Mouse (Mus musculus) megakaryocyte, embryonic 14.5 days (primary cell): ENCODE measurements around the gene Man1b1. TPM values are rescaled to one million over a fixed set of nuclear protein-coding genes. Genes with fewer than 3 reads are reported as not detected.
A peak's percentile ranks its signal among the peaks of the same experiment; 100 is the strongest.

Source experiments
- H3K27me3 ChIP-seq: replicated peaks from 2 replicates; pipeline ENCODE3; 2012; ENCODE audit warnings: inconsistent platforms
- H3K36me3 ChIP-seq: replicated peaks from 2 replicates; pipeline ENCODE3; 2012; ENCODE audit warnings: low read length, inconsistent platforms, mixed read lengths
- H3K4me1 ChIP-seq: 2 replicates; pipeline ENCODE4 v1.6.1; 2012; ENCODE audit warnings: inconsistent platforms
- H3K4me3 ChIP-seq: replicated peaks from 2 replicates; pipeline ENCODE3; 2012; ENCODE audit warnings: moderate library complexity, mild to moderate bottlenecking, inconsistent platforms
- H3K9me3 ChIP-seq: 2 replicates; pipeline ENCODE4 v1.6.1; 2012; ENCODE audit warnings: inconsistent platforms
- FLI1 ChIP-seq: IDR thresholded peaks from 2 replicates; pipeline ENCODE4 v1.6.1; 2012; ENCODE audit warnings: low read length, inconsistent platforms, mixed read lengths
- GATA1 ChIP-seq: IDR thresholded peaks from 3 replicates; pipeline ENCODE4 v1.6.1; 2012; ENCODE audit warnings: mixed read lengths, low read length, inconsistent platforms, borderline replicate concordance
- polyA plus RNA-seq: library from polyadenylated mRNA; stranded (reverse); fragments of >175 nt; gene quantifications from 2 replicates; pipeline ENCODE4 v1.2.3, GENCODE M21; 2012; ENCODE audit warnings: low replicate concordance; ENCODE audit not compliant: insufficient read depth

Man1b1 gene
- 4.4 and 13.9 TPM in 2 replicates for polyA plus RNA-seq

GRCm38 (mm10) chr2:25332286-25333160, at the start of gene Man1b1:
TSS of gene Man1b1 (plus strand) at chr2:25332338.
- no peaks in the 10 kb centered on the region for H3K27me3 ChIP-seq
- H3K4me1 ChIP-seq: peaks cover 41% of the 10 kb centered on the region
- TF ChIP-seq GATA1: peak; percentile 87
- TF ChIP-seq FLI1: no peak
- peaks cover 40% of the 10 kb centered on the region for H3K36me3 ChIP-seq
- peak within 1 kb of the TSS; percentile 97 for H3K4me3 ChIP-seq
- H3K9me3 ChIP-seq: no peaks in the 10 kb centered on the region

- TF ChIP-seq GATA1: no peak
- TF ChIP-seq FLI1: no peak
- Histone ChIP-seq H3K4me3 (no peak overlapping the region), H3K27me3 (peaks cover 40% of the 10 kb centered on the region), H3K36me3 (peaks cover 59% of the 10 kb centered on the region), H3K9me3 (no peaks in the 10 kb centered on the region), H3K4me1 (peaks cover 25% of the 10 kb centered on the region)
Observed at GRCm38 (mm10) chr2:25285551-25285950, 46.6 kb upstream of the Man1b1 start.

DNA sequence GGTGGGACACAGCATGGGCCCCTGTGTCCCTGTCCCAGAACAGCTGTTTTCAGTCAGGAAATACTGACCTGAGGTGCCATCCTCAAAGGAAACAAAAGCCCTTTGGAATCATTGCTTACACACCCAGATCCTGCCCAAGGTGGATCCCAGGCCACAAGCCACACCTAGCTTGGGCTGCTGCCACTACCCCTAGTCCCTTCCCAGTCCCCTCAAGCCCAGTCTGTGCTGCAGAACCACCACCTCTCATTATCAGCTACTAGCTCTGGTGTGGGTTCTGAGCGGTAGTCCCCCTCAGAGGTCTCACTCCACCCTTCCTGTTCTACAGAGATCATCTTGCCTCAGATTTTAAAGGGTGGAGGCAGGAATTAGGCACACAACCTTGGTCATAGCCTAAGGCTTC, 45.8 kb upstream of the Man1b1 start:
- Histone ChIP-seq H3K36me3 (peaks cover 52% of the 10 kb centered on the region), H3K4me1 (peaks cover 33% of the 10 kb centered on the region), H3K9me3 (no peaks in the 10 kb centered on the region), H3K27me3 (peaks cover 48% of the 10 kb centered on the region), H3K4me3 (no peak overlapping the region)
- TF ChIP-seq GATA1: no peak

GRCm38 (mm10) chr2:25286837-25287636, 45.1 kb upstream of the Man1b1 start:
- peaks cover 39% of the 10 kb centered on the region for H3K4me1 ChIP-seq
- TF ChIP-seq GATA1 (no peak), FLI1 (no peak)
- H3K36me3 ChIP-seq: peaks cover 47% of the 10 kb centered on the region
- H3K27me3 ChIP-seq: peaks cover 55% of the 10 kb centered on the region
- no peak overlapping the region for H3K4me3 ChIP-seq
- H3K9me3 ChIP-seq: no peaks in the 10 kb centered on the region

GRCm38 (mm10) chr2:25287927-25288649, 44.0 kb upstream of the Man1b1 start, which contains the start of gene Tmem210:
TSS of gene Tmem210 (plus strand) at chr2:25288145.
- Histone ChIP-seq H3K4me3 (no peak within 1 kb of the TSS), H3K36me3 (peaks cover 36% of the 10 kb centered on the region), H3K4me1 (peaks cover 46% of the 10 kb centered on the region), H3K9me3 (no peaks in the 10 kb centered on the region), H3K27me3 (peaks cover 66% of the 10 kb centered on the region)
- TF ChIP-seq FLI1 (no peak), GATA1 (no peak)

- Histone ChIP-seq H3K9me3 (no peaks in the 10 kb centered on the region), H3K27me3 (peaks cover 73% of the 10 kb centered on the region), H3K36me3 (peaks cover 29% of the 10 kb centered on the region), H3K4me1 (peaks cover 46% of the 10 kb centered on the region), H3K4me3 (no peak overlapping the region)
- TF ChIP-seq FLI1 (no peak), GATA1 (no peak)
Observed at GRCm38 (mm10) chr2:25288734-25289345, 43.3 kb upstream of the Man1b1 start.

DNA sequence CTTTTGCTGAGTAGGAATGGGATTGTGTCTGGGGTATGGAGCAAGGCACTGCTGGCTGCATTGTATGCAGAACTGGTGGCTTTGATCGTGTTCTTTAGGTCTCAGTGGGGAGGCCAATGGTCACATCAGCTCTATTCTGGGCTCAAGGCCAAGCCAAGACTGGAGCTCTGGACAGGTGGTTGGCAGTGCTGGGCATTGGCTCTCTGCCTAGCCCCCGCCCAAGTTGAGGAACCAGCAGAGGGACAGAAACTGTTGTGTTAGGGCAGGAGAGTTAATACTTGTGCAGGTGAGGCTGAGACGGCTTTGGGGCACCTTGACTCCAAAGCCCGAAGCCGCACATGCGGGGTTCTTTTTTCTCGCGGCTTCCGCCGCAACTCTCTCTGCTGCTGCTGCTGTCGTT, 42.5 kb upstream of the Man1b1 start, which contains the start of gene Lrrc26:
Gene Lrrc26, plus strand, starts transcription at position 265 of the 400 bp plus-strand sequence.
- Histone ChIP-seq H3K4me1 (peaks cover 46% of the 10 kb centered on the region), H3K36me3 (peaks cover 21% of the 10 kb centered on the region), H3K9me3 (no peaks in the 10 kb centered on the region), H3K4me3 (peak within 1 kb of the TSS; percentile 59), H3K27me3 (peaks cover 81% of the 10 kb centered on the region)
- no peak for TF ChIP-seq GATA1
- no peak for TF ChIP-seq FLI1

- Histone ChIP-seq H3K4me3 (peak overlapping the region; percentile 59), H3K27me3 (peaks cover 87% of the 10 kb centered on the region), H3K36me3 (peaks cover 15% of the 10 kb centered on the region), H3K4me1 (peaks cover 46% of the 10 kb centered on the region), H3K9me3 (no peaks in the 10 kb centered on the region)
- no peak for TF ChIP-seq FLI1
- TF ChIP-seq GATA1: no peak
Observed at GRCm38 (mm10) chr2:25290101-25290815, 41.9 kb upstream of the Man1b1 start.

DNA sequence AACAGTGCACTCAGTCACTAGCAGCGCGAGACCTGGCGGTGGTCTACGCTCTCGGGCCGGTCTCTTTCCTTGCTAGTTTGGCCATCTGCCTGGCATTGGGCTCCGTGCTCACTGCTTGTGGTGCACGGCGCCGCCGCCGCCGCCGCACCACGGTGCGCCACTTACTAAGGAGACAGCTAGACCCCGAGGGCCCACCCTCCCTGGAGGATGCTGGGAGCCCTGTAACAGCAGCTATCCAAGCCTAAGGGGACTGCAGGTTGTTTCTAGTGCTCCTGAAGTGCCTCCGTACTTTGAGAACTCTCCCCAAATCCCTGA, 41.4 kb upstream of the Man1b1 start:
- peaks cover 92% of the 10 kb centered on the region for H3K27me3 ChIP-seq
- peak overlapping the region; percentile 59 for H3K4me3 ChIP-seq
- TF ChIP-seq GATA1: no peak
- TF ChIP-seq FLI1: no peak
- peaks cover 10% of the 10 kb centered on the region for H3K36me3 ChIP-seq
- H3K9me3 ChIP-seq: no peaks in the 10 kb centered on the region
- H3K4me1 ChIP-seq: peaks cover 45% of the 10 kb centered on the region
